Mouse (Mus musculus) forebrain, embryonic 16.5 days (tissue): ENCODE measurements around the gene Polr1b. TPM values are rescaled to one million over a fixed set of nuclear protein-coding genes. Genes with fewer than 3 reads are reported as not detected.

Experiments used
- ATAC-seq: fragments of 200-750 bp; cut with Nextera tagmentation; 2 replicates; pipeline ENCODE4 v1.8.0; 2017; ENCODE audit warnings: mild to moderate bottlenecking, moderate library complexity
- H3K27ac ChIP-seq: fragments of 300-500 bp; sonication (generic); 2 replicates; pipeline ENCODE4 v1.5.1; 2014; ENCODE audit warnings: low read length, control low read depth
- H3K27me3 ChIP-seq: fragments of 300-500 bp; sonication (generic); replicated peaks from 2 replicates; pipeline ENCODE4 v1.6.1; 2014; ENCODE audit warnings: low read length; ENCODE audit not compliant: control insufficient read depth, insufficient read depth
- H3K36me3 ChIP-seq: fragments of 300-500 bp; sonication (generic); 2 replicates; pipeline ENCODE4 v1.6.1; 2014; ENCODE audit not compliant: control insufficient read depth, insufficient read depth
- H3K4me1 ChIP-seq: fragments of 300-500 bp; sonication (generic); replicated peaks from 2 replicates; pipeline ENCODE4 v1.6.1; 2014; ENCODE audit warnings: low read length; ENCODE audit not compliant: control insufficient read depth, insufficient read depth
- H3K4me2 ChIP-seq: fragments of 300-500 bp; sonication (generic); 2 replicates; pipeline ENCODE4 v1.6.1; 2014; ENCODE audit warnings: mild to moderate bottlenecking, low read length, control low read depth
- H3K4me3 ChIP-seq: fragments of 300-500 bp; sonication (generic); replicated peaks from 2 replicates; pipeline ENCODE4 v1.5.1; 2014; ENCODE audit warnings: mild to moderate bottlenecking, low read length, control low read depth
- H3K9ac ChIP-seq: fragments of 300-500 bp; sonication (generic); replicated peaks from 2 replicates; pipeline ENCODE4 v1.6.1; 2014; ENCODE audit warnings: low read depth, low read length, control low read depth
- H3K9me3 ChIP-seq: fragments of 300-500 bp; sonication (generic); 2 replicates; pipeline ENCODE4 v1.6.1; 2016; ENCODE audit warnings: low read length; ENCODE audit not compliant: control insufficient read depth
- WGBS: fragments of 180-500 bp; shearing (Covaris S2); extraction: QIAGEN DNeasy Blood & Tissue Kit; methylation state at CpG from one replicate; pipeline ENCODE4 v1.1.7; 2014; 5-methylcytosine and 5-hydroxymethylcytosine counted together
- polyA plus RNA-seq: library from polyadenylated mRNA; unstranded; fragments of >200 nt; fragmentation: Nextera tagmentation; extraction: Ambion mirVana; gene quantifications from 2 replicates; pipeline ENCODE4 v1.2.1, GENCODE M21; 2015

The Polr1b gene
- polyA plus RNA-seq, 1 experiment from 2014 or later, result 19.1 TPM

GRCm38 (mm10) chr2:129173386-129173785 is 72.6 kb downstream of the Polr1b start:
- Histone ChIP-seq H3K9me3 (no peaks in the 10 kb centered on the region), H3K4me3 (no peak overlapping the region), H3K9ac (no peak overlapping the region), H3K27me3 (no peaks in the 10 kb centered on the region), H3K36me3 (no peaks in the 10 kb centered on the region), H3K27ac (no peak overlapping the region), H3K4me1 (peaks cover 4% of the 10 kb centered on the region; the same call in 1 of the 2 replicates), H3K4me2 (no peak overlapping the region)
- 58% methylated on average over 10 of the region's 10 CpGs for WGBS
- no peak for ATAC-seq

GRCm38 (mm10) chr2:129174474-129174873 is 73.7 kb downstream of the Polr1b start:
- Histone ChIP-seq H3K36me3 (no peaks in the 10 kb centered on the region), H3K9me3 (no peaks in the 10 kb centered on the region), H3K4me1 (peaks cover 4% of the 10 kb centered on the region; the same call in 1 of the 2 replicates), H3K4me2 (no peak overlapping the region), H3K27me3 (no peaks in the 10 kb centered on the region), H3K4me3 (no peak overlapping the region), H3K27ac (no peak overlapping the region), H3K9ac (no peak overlapping the region)
- 32% methylated on average over 7 of the region's 7 CpGs for WGBS
- peak; percentile 50 for ATAC-seq

DNA sequence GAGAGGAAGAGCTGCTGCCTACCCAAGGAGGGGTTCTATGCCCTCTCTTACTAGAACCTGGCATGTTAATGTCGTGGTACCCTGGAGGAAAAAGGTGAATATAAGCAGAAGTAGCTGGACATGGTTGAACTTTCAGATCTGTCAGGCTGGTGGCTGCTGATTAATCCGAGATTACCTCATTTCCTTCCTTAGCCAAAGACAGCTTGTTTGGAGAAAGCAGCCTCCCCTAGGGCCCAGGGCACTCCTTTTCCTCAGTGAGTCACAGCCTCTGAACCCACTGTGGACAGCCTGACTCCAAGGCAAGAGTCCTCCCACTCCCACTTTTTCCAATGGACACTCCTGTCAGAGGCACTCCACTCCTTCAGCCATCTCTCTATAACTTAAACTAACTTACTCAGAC is 74.8 kb downstream of the Polr1b start:
- no peak overlapping the region for H3K4me2 ChIP-seq
- no peaks in the 10 kb centered on the region for H3K27me3 ChIP-seq
- no peaks in the 10 kb centered on the region for H3K36me3 ChIP-seq
- H3K9ac ChIP-seq, result no peak overlapping the region
- no peak overlapping the region for H3K4me3 ChIP-seq
- no peaks in the 10 kb centered on the region for H3K9me3 ChIP-seq
- no peak overlapping the region for H3K27ac ChIP-seq
- WGBS, result 72% methylated on average over 2 of the region's 2 CpGs
- no peak for ATAC-seq
- H3K4me1 ChIP-seq, result peaks cover 4% of the 10 kb centered on the region; the same call in 1 of the 2 replicates

Other genes starting within 250 kb of the Polr1b start
- gene Fbln7, start 238.0 kb upstream of the Polr1b start, polyA plus RNA-seq, result 1.7 and 2.4 TPM in 2 replicates
- 9.6 and 13.0 TPM in 2 replicates for gene Zc3h8, start 156.9 kb upstream of the Polr1b start, polyA plus RNA-seq
- gene Zc3h6, start 133.6 kb upstream of the Polr1b start, polyA plus RNA-seq, result 4.6 and 5.0 TPM in 2 replicates
- gene Gm10762, start 133.3 kb upstream of the Polr1b start, polyA plus RNA-seq, result 16.2 and 19.5 TPM in 2 replicates
- 0.12 and 0.34 TPM in 2 replicates for gene Vinac1, start 52.8 kb upstream of the Polr1b start, polyA plus RNA-seq
- 33.5 and 35.9 TPM in 2 replicates for gene Ttl, start 35.1 kb upstream of the Polr1b start, polyA plus RNA-seq
- 20.1 and 23.5 TPM in 2 replicates for gene Chchd5, start 28.7 kb downstream of the Polr1b start, polyA plus RNA-seq
- gene Slc20a1, start 97.8 kb downstream of the Polr1b start, polyA plus RNA-seq, result 58.3 and 60.4 TPM in 2 replicates
- 17.6 and 23.9 TPM in 2 replicates for gene Ckap2l, start 196.2 kb downstream of the Polr1b start, polyA plus RNA-seq
- gene Il1a, start 209.0 kb downstream of the Polr1b start, polyA plus RNA-seq, result 0.14 and 0.33 TPM in 2 replicates